Mouse (Mus musculus) embryonic fibroblast, embryonic 13.5 days (primary cell): ENCODE results near the gene Wdr95.

Experiments
- CTCF ChIP-seq: IDR thresholded peaks from 2 replicates; pipeline ENCODE4 v1.5.1; 2011; ENCODE audit warnings: mild to moderate bottlenecking, control low read depth, low read length, moderate library complexity, borderline replicate concordance; ENCODE audit not compliant: insufficient read depth
- POLR2A ChIP-seq: IDR thresholded peaks from 2 replicates; pipeline ENCODE4 v1.6.1; 2011; ENCODE audit warnings: low read depth, mild to moderate bottlenecking, control low read depth, low read length, moderate library complexity

GRCm38 (mm10) chr5:149635556-149635955, 107.1 kb downstream of the Wdr95 start:
- TF ChIP-seq CTCF (no peak), POLR2A (peak; percentile 27; the same call in 1 of the 2 replicates)
